In the genomic region with DNA sequence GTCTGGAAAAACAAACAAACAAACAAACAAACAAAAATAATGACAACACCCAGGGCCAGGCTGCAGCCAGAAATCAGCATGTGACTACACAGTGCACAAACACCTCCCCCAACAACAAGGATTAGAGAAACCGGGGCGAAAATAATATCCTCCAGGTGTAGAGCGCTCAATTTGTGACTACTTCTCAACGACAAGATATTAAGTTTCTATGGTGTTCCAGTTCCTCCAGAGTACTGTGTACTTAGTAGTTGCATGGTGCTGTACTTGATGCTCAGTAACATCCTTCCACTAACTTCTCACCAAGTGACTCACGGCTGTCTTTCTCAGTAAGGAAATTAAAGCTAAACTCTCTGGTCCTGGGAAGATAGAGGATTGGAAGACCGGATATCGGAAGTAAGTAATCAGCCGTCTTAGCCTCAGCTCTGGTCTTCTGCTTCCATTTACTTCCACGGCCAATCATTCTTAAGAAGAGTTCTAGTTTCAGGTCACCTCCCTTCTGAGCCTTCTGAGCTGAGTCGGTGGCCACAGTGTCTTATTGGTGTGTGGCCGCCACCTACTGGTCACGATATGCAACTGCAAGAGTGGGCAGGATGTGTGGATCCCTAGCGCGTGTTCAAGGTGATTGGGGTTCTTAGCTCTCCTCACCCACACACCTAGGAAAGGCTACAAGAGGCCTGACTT, we compare ENCODE assay signal across 8 mouse cellular contexts. TPM values are rescaled to one million over a fixed set of nuclear protein-coding genes. Genes with fewer than 3 reads are reported as not detected.
DNase-seq lines count a peak whose midpoint lies in the region; ATAC-seq and TF ChIP-seq lines count a peak whose summit lies in the region.

No protein-coding gene starts in this region.

- no peak overlapping the region for H3K27ac ChIP-seq in gastrocnemius, adult 2 months
- no peak overlapping the region for H3K27ac ChIP-seq in hindbrain, postnatal 0 days
- no peak overlapping the region for H3K27ac ChIP-seq in left cerebral cortex, adult 2 months

- no peak overlapping the region for H3K4me2 ChIP-seq in hindbrain, postnatal 0 days (ENCODE audit: low read depth, low read length)

- no peaks in the 10 kb centered on the region for H3K4me1 ChIP-seq in hindbrain, postnatal 0 days (ENCODE audit: insufficient read depth, low read length)

- WGBS in hindbrain, postnatal 0 days = 37% methylated on average over 14 of the region's 14 CpGs

- DNase-seq in ZHBTc4 (ENCODE audit: low read depth, low spot score) = peak; percentile 96
- peak; percentile 80 for DNase-seq in gastrocnemius, adult 2 months
- DNase-seq in hindbrain, postnatal 0 days (ENCODE audit: low spot score) = peak; percentile 87
- peak; percentile 76 to 83 for DNase-seq in left cerebral cortex, adult 2 months (ENCODE audit: extremely low spot score in 1 of 2, low spot score in 2 of 2)
- peak; percentile 81 for DNase-seq in right cerebral cortex, adult 18-20 months
- peak; percentile 56 for DNase-seq in urinary bladder, adult 2 months (ENCODE audit: low spot score)

- H3K9me3 ChIP-seq in hindbrain, postnatal 0 days (ENCODE audit: low read length) = no peaks in the 10 kb centered on the region

- H3K9ac ChIP-seq in hindbrain, postnatal 0 days (replicated peaks; ENCODE audit: low read length) = no peak overlapping the region

- no peaks in the 10 kb centered on the region for H3K36me3 ChIP-seq in hindbrain, postnatal 0 days (ENCODE audit: insufficient read depth, low read length)

- H3K27me3 ChIP-seq in hindbrain, postnatal 0 days (ENCODE audit: insufficient read depth, low read length) = no peaks in the 10 kb centered on the region

- intact Hi-C loops in gastrocnemius, adult 2 months (cut with DNase I) = loop anchor here (1.0 to 2.0 kb wide), 2 partner anchors 67 to 152 kb away; no protein-coding TSS in a partner anchor
- intact Hi-C loops in left cerebral cortex, adult 2 months (cut with DNase I) = loop anchor here (1.0 to 10.0 kb wide), 4 partner anchors 49 to 553 kb away; a partner anchor contains a TSS

- no peak; the same call in 1 of the 2 replicates for TF ChIP-seq CTCF in gastrocnemius, adult 2 months (IDR thresholded peaks at IDR 0.05)
- TF ChIP-seq CTCF in hindbrain, postnatal 0 days (IDR thresholded peaks at IDR 0.05; ENCODE audit: low read depth) = peak; percentile 100
- peak; percentile 99 for TF ChIP-seq CTCF in left cerebral cortex, adult 2 months (IDR thresholded peaks at IDR 0.05)

- ATAC-seq in common myeloid progenitor, adult 5-6 weeks (replicated peaks; ENCODE audit: low read depth, poor library complexity, severe bottlenecking) = peak; percentile 99
- ATAC-seq in hindbrain, postnatal 0 days = peak; percentile 90
- peak; percentile 98 for ATAC-seq in megakaryocyte, adult 5-6 weeks (ENCODE audit: poor library complexity, severe bottlenecking)

- H3K4me3 ChIP-seq in gastrocnemius, adult 2 months = no peak overlapping the region
- no peak overlapping the region for H3K4me3 ChIP-seq in hindbrain, postnatal 0 days (ENCODE audit: low read length)
- H3K4me3 ChIP-seq in left cerebral cortex, adult 2 months = no peak overlapping the region

RNA-seq across cellular contexts. Expression of a gene that starts 19.9 kb away (rescaled TPM):
- 0.05 TPM in 1 of 2 replicates, not detected in the other for total RNA-seq in common myeloid progenitor, adult 5-6 weeks (2017)
- not detected for total RNA-seq in gastrocnemius, adult 2 months (2021)
- 10.0 and 11.7 TPM in 2 replicates for total RNA-seq in hindbrain, postnatal 0 days (2014; rRNA removed)
- 27.4 and 31.1 TPM in 2 replicates for polyA plus RNA-seq in hindbrain, postnatal 0 days (2015; fragmentation: Nextera tagmentation; extraction: Ambion mirVana)
- 10 to 100 TPM; 25.8 to 25.9 TPM for total RNA-seq in left cerebral cortex, adult 2 months (2021)
- not detected in 2 replicates for total RNA-seq in megakaryocyte, adult 5-6 weeks (2015)
- total RNA-seq in megakaryocyte, adult 5-6 weeks (2017) = 0.29 TPM in 1 of 2 replicates, not detected in the other
- polyA plus RNA-seq in urinary bladder, adult 2 months (2012; rRNA removed) = 8.6 and 9.0 TPM in 2 replicates
